31 mouse cellular contexts compared by ENCODE assay signal in the genomic region with DNA sequence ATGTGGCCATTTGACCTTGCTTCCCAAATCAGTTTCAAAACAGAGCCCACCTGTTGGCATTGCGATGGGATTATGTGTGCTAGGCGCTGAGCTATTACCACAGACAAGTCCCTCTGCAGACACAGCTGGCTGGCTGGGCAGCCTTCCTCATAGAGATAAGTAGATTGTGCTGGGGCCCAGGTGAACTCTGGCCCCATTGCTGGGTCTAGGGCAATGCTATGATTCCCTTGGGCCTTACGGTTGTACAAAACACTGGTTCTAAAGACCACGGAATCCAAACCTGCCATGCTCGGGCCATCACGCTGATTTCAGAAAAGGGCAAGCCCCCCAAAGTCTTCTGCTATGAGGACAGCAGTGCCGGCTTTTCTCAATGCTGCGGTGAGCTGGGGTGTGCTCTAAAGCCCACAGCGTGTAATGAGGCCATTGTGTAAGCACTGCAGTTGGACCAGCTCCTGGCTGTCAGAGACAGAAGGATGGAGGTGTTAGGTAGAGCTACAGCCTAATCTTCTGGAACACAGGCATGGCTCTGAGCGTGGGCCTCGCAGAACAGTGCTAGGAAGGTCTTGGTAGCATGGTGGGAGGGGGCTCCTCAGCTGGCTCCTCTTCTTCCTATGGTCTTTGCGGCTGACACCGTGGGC. TPM values are rescaled to one million over a fixed set of nuclear protein-coding genes. Genes with fewer than 3 reads are reported as not detected.
"Had no signal": no experiment of that assay in that cellular context is flagged by ENCODE, and none has a peak within 500 bp of the region (broad histone marks: within the 10 kb centered on the region; RNA-seq: fewer than 3 reads in every experiment).

No protein-coding gene starts in this region.

- DNase-seq: gastrocnemius, adult 2 months; gastrocnemius, postnatal 10 days; gastrocnemius, postnatal 25 days; heart, adult 18-20 months; heart, postnatal 10 days; kidney, adult 18-20 months; kidney, adult 8-10 months; kidney, postnatal 10 days; kidney, postnatal 25 days; kidney, postnatal 4 days; layer of hippocampus, adult 9-11 months; liver had no signal

- H3K4me2 ChIP-seq: heart, embryonic 12.5 days; hindbrain, embryonic 13.5 days; hindbrain, embryonic 15.5 days; limb, embryonic 12.5 days had no signal

- ATAC-seq: forebrain, embryonic 16.5 days; hindbrain, postnatal 0 days had no signal

- H3K4me1 ChIP-seq: hindbrain, embryonic 13.5 days; hindbrain, embryonic 15.5 days had no signal

- H3K4me3 ChIP-seq: gastrocnemius, adult 2 months; heart, embryonic 10.5 days; heart, embryonic 12.5 days; hindbrain, embryonic 13.5 days; hindbrain, embryonic 15.5 days; left cerebral cortex, adult 2 months; limb, embryonic 10.5 days; limb, embryonic 12.5 days had no signal

- H3K27me3 ChIP-seq: heart, embryonic 12.5 days; hindbrain, embryonic 15.5 days; limb, embryonic 12.5 days had no signal

- H3K9me3 ChIP-seq: heart, embryonic 10.5 days; hindbrain, embryonic 13.5 days; hindbrain, embryonic 15.5 days; limb, embryonic 10.5 days had no signal

- H3K27ac ChIP-seq: gastrocnemius, adult 2 months; heart, embryonic 10.5 days; hindbrain, embryonic 13.5 days; hindbrain, embryonic 15.5 days; hindbrain, postnatal 0 days; left cerebral cortex, adult 2 months; limb, embryonic 10.5 days; limb, embryonic 12.5 days had no signal

- H3K36me3 ChIP-seq: heart, embryonic 10.5 days; heart, embryonic 12.5 days; hindbrain, embryonic 13.5 days; hindbrain, embryonic 15.5 days; limb, embryonic 10.5 days; limb, embryonic 12.5 days had no signal

- H3K9ac ChIP-seq: heart, embryonic 12.5 days; hindbrain, embryonic 13.5 days; hindbrain, embryonic 15.5 days; limb, embryonic 12.5 days had no signal

RNA-seq across cellular contexts. Expression of gene Pitx1, which starts 51.2 kb away (rescaled TPM):
- total RNA-seq: granulocyte monocyte progenitor cell, adult 5-6 weeks; heart, adult 18-20 months; heart, adult 8-10 months; heart, postnatal 10 days; heart, postnatal 25 days; hematopoietic stem cell, adult 5-6 weeks; layer of hippocampus, adult 18-20 months; layer of hippocampus, adult 8-10 months; layer of hippocampus, postnatal 14 days; left cerebral cortex, adult 2 months; left cerebral cortex, postnatal 14 days; left cerebral cortex, postnatal 36 days had no signal
- polyA plus RNA-seq: forebrain, embryonic 16.5 days; frontal cortex, adult 2 months; hindbrain, postnatal 0 days had no signal
